22 mouse cellular contexts compared by ENCODE assay signal in genomic region chr11:54390386-54390785, GRCm38 (mm10). TPM values are rescaled to one million over a fixed set of nuclear protein-coding genes. Genes with fewer than 3 reads are reported as not detected.
"Had no signal": no experiment of that assay in that cellular context is flagged by ENCODE, and none has a peak within 500 bp of the region (broad histone marks: within the 10 kb centered on the region; RNA-seq: fewer than 3 reads in every experiment).

No protein-coding gene starts in this region.

- H3K9me3 ChIP-seq: kidney, embryonic 15.5 days; limb, embryonic 10.5 days; liver, embryonic 15.5 days; midbrain, embryonic 13.5 days; neural tube, embryonic 12.5 days had no signal

- H3K4me1 ChIP-seq: kidney, embryonic 15.5 days; limb, embryonic 10.5 days; liver, embryonic 15.5 days; midbrain, embryonic 13.5 days; neural tube, embryonic 12.5 days had no signal

- H3K9ac ChIP-seq: kidney, embryonic 15.5 days; liver, embryonic 15.5 days; midbrain, embryonic 13.5 days; neural tube, embryonic 12.5 days had no signal

- ATAC-seq: intestine, embryonic 16.5 days; lung, postnatal 0 days; midbrain, embryonic 13.5 days had no signal

- H3K27me3 ChIP-seq: kidney, embryonic 15.5 days; liver, embryonic 15.5 days; midbrain, embryonic 13.5 days; neural tube, embryonic 12.5 days had no signal

- H3K36me3 ChIP-seq: kidney, embryonic 15.5 days; limb, embryonic 10.5 days; liver, embryonic 15.5 days; midbrain, embryonic 13.5 days; neural tube, embryonic 12.5 days had no signal

- H3K27ac ChIP-seq: kidney, embryonic 15.5 days; left cerebral cortex, adult 2 months; limb, embryonic 10.5 days; liver, embryonic 15.5 days; midbrain, embryonic 13.5 days; neural tube, embryonic 12.5 days had no signal

- H3K4me2 ChIP-seq: kidney, embryonic 15.5 days; liver, embryonic 11.5 days; liver, embryonic 15.5 days; midbrain, embryonic 13.5 days; neural tube, embryonic 12.5 days had no signal

- H3K4me3 ChIP-seq: kidney, embryonic 15.5 days; left cerebral cortex, adult 2 months; limb, embryonic 10.5 days; liver, embryonic 15.5 days; midbrain, embryonic 13.5 days; myocyte; neural tube, embryonic 12.5 days had no signal

- DNase-seq: kidney, adult 2 months; kidney, postnatal 14 days; lung, adult 2 months; lung, postnatal 36 days; right cerebral cortex, postnatal 14 days; thymus, adult 18-20 months; thymus, postnatal 36 days had no signal

RNA-seq across cellular contexts. Expression of gene Meikin, which starts 19.9 kb away (rescaled TPM):
- total RNA-seq: layer of hippocampus, postnatal 25 days; left cerebral cortex, adult 2 months; left cerebral cortex, postnatal 14 days; megakaryocyte-erythroid progenitor cell, adult 5-6 weeks had no signal
- polyA plus RNA-seq: intestine, embryonic 16.5 days; kidney, adult 2 months; kidney, embryonic 15.5 days; large intestine, adult 2 months; limb, embryonic 10.5 days; limb, embryonic 14.5 days; liver, embryonic 11.5 days; liver, embryonic 15.5 days; lung, adult 2 months; lung, postnatal 0 days; midbrain, embryonic 13.5 days; myocyte; neural tube, embryonic 12.5 days had no signal
